Mouse (Mus musculus): ENCODE measurements around the gene Ttc9b. TPM values are rescaled to one million over a fixed set of nuclear protein-coding genes. Genes with fewer than 3 reads are reported as not detected.

Gene Ttc9b
- polyA plus RNA-seq, 1 experiment from 2014 or later, result 3.7 TPM

GRCm38 (mm10) chr7:27609688-27610087 is 44.0 kb upstream of the Ttc9b start:
- Histone ChIP-seq H3K27me3 (ENCODE audit: control insufficient read depth, insufficient read depth, low read length) (no peaks in the 10 kb centered on the region), H3K9ac (replicated peaks; ENCODE audit: low read depth, low read length) (no peak overlapping the region), H3K9me3 (ENCODE audit: control insufficient read depth, low read depth, low read length) (no peaks in the 10 kb centered on the region), H3K27ac (ENCODE audit: low read length) (no peak overlapping the region), H3K36me3 (ENCODE audit: control insufficient read depth, insufficient read depth, low read length) (peaks cover 25% of the 10 kb centered on the region), H3K4me3 (ENCODE audit: low read depth, low read length) (no peak overlapping the region), H3K4me1 (ENCODE audit: control insufficient read depth, insufficient read depth, low read length) (peaks cover 20% of the 10 kb centered on the region), H3K4me2 (replicated peaks; ENCODE audit: low read depth, low read length) (no peak overlapping the region)
- WGBS, result 84% methylated on average over 2 of the region's 2 CpGs
- ATAC-seq (ENCODE audit: insufficient number of reproducible peaks, insufficient read depth, low FRiP score, low read depth), result no peak

- no peak for ATAC-seq (ENCODE audit: insufficient number of reproducible peaks, insufficient read depth, low FRiP score, low read depth)
- H3K4me1 ChIP-seq (ENCODE audit: control insufficient read depth, insufficient read depth, low read length), result peaks cover 18% of the 10 kb centered on the region
- no peaks in the 10 kb centered on the region for H3K27me3 ChIP-seq (ENCODE audit: control insufficient read depth, insufficient read depth, low read length)
- WGBS, result 84% methylated on average over 3 of the region's 3 CpGs
- H3K27ac ChIP-seq (ENCODE audit: low read length), result no peak overlapping the region
- H3K4me3 ChIP-seq (ENCODE audit: low read depth, low read length), result no peak overlapping the region
- H3K4me2 ChIP-seq (replicated peaks; ENCODE audit: low read depth, low read length), result no peak overlapping the region
- no peaks in the 10 kb centered on the region for H3K9me3 ChIP-seq (ENCODE audit: control insufficient read depth, low read depth, low read length)
- no peak overlapping the region for H3K9ac ChIP-seq (replicated peaks; ENCODE audit: low read depth, low read length)
- peaks cover 25% of the 10 kb centered on the region for H3K36me3 ChIP-seq (ENCODE audit: control insufficient read depth, insufficient read depth, low read length)
Observed at GRCm38 (mm10) chr7:27610370-27610769, 43.3 kb upstream of the Ttc9b start.

GRCm38 (mm10) chr7:27610871-27611270 is 42.8 kb upstream of the Ttc9b start:
- 89% methylated on average over 5 of the region's 5 CpGs for WGBS
- no peaks in the 10 kb centered on the region for H3K27me3 ChIP-seq (ENCODE audit: control insufficient read depth, insufficient read depth, low read length)
- peaks cover 14% of the 10 kb centered on the region for H3K4me1 ChIP-seq (ENCODE audit: control insufficient read depth, insufficient read depth, low read length)
- H3K36me3 ChIP-seq (ENCODE audit: control insufficient read depth, insufficient read depth, low read length), result peaks cover 25% of the 10 kb centered on the region
- H3K27ac ChIP-seq (ENCODE audit: low read length), result no peak overlapping the region
- no peaks in the 10 kb centered on the region for H3K9me3 ChIP-seq (ENCODE audit: control insufficient read depth, low read depth, low read length)
- ATAC-seq (ENCODE audit: insufficient number of reproducible peaks, insufficient read depth, low FRiP score, low read depth), result no peak
- H3K9ac ChIP-seq (replicated peaks; ENCODE audit: low read depth, low read length), result no peak overlapping the region
- no peak overlapping the region for H3K4me3 ChIP-seq (ENCODE audit: low read depth, low read length)
- no peak overlapping the region for H3K4me2 ChIP-seq (replicated peaks; ENCODE audit: low read depth, low read length)

- Histone ChIP-seq H3K27me3 (ENCODE audit: control insufficient read depth, insufficient read depth, low read length) (no peaks in the 10 kb centered on the region), H3K9me3 (ENCODE audit: control insufficient read depth, low read depth, low read length) (no peaks in the 10 kb centered on the region)
- 82% methylated on average over 4 of the region's 4 CpGs for WGBS
Observed at GRCm38 (mm10) chr7:27612940-27613339, 40.8 kb upstream of the Ttc9b start.

GRCm38 (mm10) chr7:27613751-27614499 is 39.8 kb upstream of the Ttc9b start:
- Histone ChIP-seq H3K27me3 (ENCODE audit: control insufficient read depth, insufficient read depth, low read length) (no peaks in the 10 kb centered on the region), H3K36me3 (ENCODE audit: control insufficient read depth, insufficient read depth, low read length) (peaks cover 44% of the 10 kb centered on the region), H3K4me3 (ENCODE audit: low read depth, low read length) (no peak overlapping the region), H3K27ac (ENCODE audit: low read length) (no peak overlapping the region), H3K4me2 (replicated peaks; ENCODE audit: low read depth, low read length) (no peak overlapping the region), H3K9me3 (ENCODE audit: control insufficient read depth, low read depth, low read length) (no peaks in the 10 kb centered on the region), H3K4me1 (ENCODE audit: control insufficient read depth, insufficient read depth, low read length) (no peaks in the 10 kb centered on the region), H3K9ac (replicated peaks; ENCODE audit: low read depth, low read length) (no peak overlapping the region)
- 74% methylated on average over 8 of the region's 8 CpGs for WGBS
- no peak for ATAC-seq (ENCODE audit: insufficient number of reproducible peaks, insufficient read depth, low FRiP score, low read depth)

More at GRCm38 (mm10) chr7:27612940-27613339, 40.8 kb upstream of the Ttc9b start:
- no peak overlapping the region for H3K4me2 ChIP-seq (replicated peaks; ENCODE audit: low read depth, low read length)
- H3K27ac ChIP-seq (ENCODE audit: low read length), result no peak overlapping the region
- no peaks in the 10 kb centered on the region for H3K4me1 ChIP-seq (ENCODE audit: control insufficient read depth, insufficient read depth, low read length)
- no peak overlapping the region for H3K9ac ChIP-seq (replicated peaks; ENCODE audit: low read depth, low read length)
- H3K4me3 ChIP-seq (ENCODE audit: low read depth, low read length), result no peak overlapping the region
- H3K36me3 ChIP-seq (ENCODE audit: control insufficient read depth, insufficient read depth, low read length), result peaks cover 40% of the 10 kb centered on the region
- ATAC-seq (ENCODE audit: insufficient number of reproducible peaks, insufficient read depth, low FRiP score, low read depth), result no peak

- no peaks in the 10 kb centered on the region for H3K4me1 ChIP-seq (ENCODE audit: control insufficient read depth, insufficient read depth, low read length)
- H3K27me3 ChIP-seq (ENCODE audit: control insufficient read depth, insufficient read depth, low read length), result no peaks in the 10 kb centered on the region
- H3K4me2 ChIP-seq (replicated peaks; ENCODE audit: low read depth, low read length), result no peak overlapping the region
- H3K9me3 ChIP-seq (ENCODE audit: control insufficient read depth, low read depth, low read length), result no peaks in the 10 kb centered on the region
- WGBS, result 82% methylated on average over 6 of the region's 6 CpGs
- no peak for ATAC-seq (ENCODE audit: insufficient number of reproducible peaks, insufficient read depth, low FRiP score, low read depth)
- H3K36me3 ChIP-seq (ENCODE audit: control insufficient read depth, insufficient read depth, low read length), result peaks cover 69% of the 10 kb centered on the region
- no peak overlapping the region for H3K9ac ChIP-seq (replicated peaks; ENCODE audit: low read depth, low read length)
- no peak overlapping the region for H3K4me3 ChIP-seq (ENCODE audit: low read depth, low read length)
- no peak overlapping the region for H3K27ac ChIP-seq (ENCODE audit: low read length)
Observed at GRCm38 (mm10) chr7:27621028-27621427, 32.7 kb upstream of the Ttc9b start.

GRCm38 (mm10) chr7:27622234-27622633 is 31.5 kb upstream of the Ttc9b start:
- Histone ChIP-seq H3K27me3 (ENCODE audit: control insufficient read depth, insufficient read depth, low read length) (no peaks in the 10 kb centered on the region), H3K9ac (replicated peaks; ENCODE audit: low read depth, low read length) (no peak overlapping the region), H3K36me3 (ENCODE audit: control insufficient read depth, insufficient read depth, low read length) (peaks cover 69% of the 10 kb centered on the region), H3K4me1 (ENCODE audit: control insufficient read depth, insufficient read depth, low read length) (no peaks in the 10 kb centered on the region), H3K4me2 (replicated peaks; ENCODE audit: low read depth, low read length) (no peak overlapping the region), H3K27ac (ENCODE audit: low read length) (no peak overlapping the region), H3K9me3 (ENCODE audit: control insufficient read depth, low read depth, low read length) (no peaks in the 10 kb centered on the region), H3K4me3 (ENCODE audit: low read depth, low read length) (no peak overlapping the region)
- WGBS, result 73% methylated on average over 1 of the region's 1 CpGs
- no peak for ATAC-seq (ENCODE audit: insufficient number of reproducible peaks, insufficient read depth, low FRiP score, low read depth)

- Histone ChIP-seq H3K36me3 (ENCODE audit: control insufficient read depth, insufficient read depth, low read length) (peaks cover 73% of the 10 kb centered on the region), H3K4me2 (replicated peaks; ENCODE audit: low read depth, low read length) (no peak overlapping the region), H3K4me3 (ENCODE audit: low read depth, low read length) (no peak overlapping the region), H3K9ac (replicated peaks; ENCODE audit: low read depth, low read length) (no peak overlapping the region), H3K4me1 (ENCODE audit: control insufficient read depth, insufficient read depth, low read length) (no peaks in the 10 kb centered on the region), H3K27me3 (ENCODE audit: control insufficient read depth, insufficient read depth, low read length) (no peaks in the 10 kb centered on the region), H3K27ac (ENCODE audit: low read length) (no peak overlapping the region), H3K9me3 (ENCODE audit: control insufficient read depth, low read depth, low read length) (no peaks in the 10 kb centered on the region)
- no peak for ATAC-seq (ENCODE audit: insufficient number of reproducible peaks, insufficient read depth, low FRiP score, low read depth)
Observed at GRCm38 (mm10) chr7:27624967-27625366, 28.7 kb upstream of the Ttc9b start.

GRCm38 (mm10) chr7:27627707-27628106 is 26.0 kb upstream of the Ttc9b start:
- no peak for ATAC-seq (ENCODE audit: insufficient number of reproducible peaks, insufficient read depth, low FRiP score, low read depth)
- Histone ChIP-seq H3K27me3 (ENCODE audit: control insufficient read depth, insufficient read depth, low read length) (no peaks in the 10 kb centered on the region), H3K36me3 (ENCODE audit: control insufficient read depth, insufficient read depth, low read length) (peaks cover 71% of the 10 kb centered on the region), H3K4me2 (replicated peaks; ENCODE audit: low read depth, low read length) (no peak overlapping the region), H3K27ac (ENCODE audit: low read length) (no peak overlapping the region), H3K4me3 (ENCODE audit: low read depth, low read length) (no peak overlapping the region), H3K9ac (replicated peaks; ENCODE audit: low read depth, low read length) (no peak overlapping the region), H3K9me3 (ENCODE audit: control insufficient read depth, low read depth, low read length) (no peaks in the 10 kb centered on the region), H3K4me1 (ENCODE audit: control insufficient read depth, insufficient read depth, low read length) (no peaks in the 10 kb centered on the region)
- 92% methylated on average over 7 of the region's 7 CpGs for WGBS

All from stomach, embryonic 14.5 days (tissue).